Mouse (Mus musculus): ENCODE data around the gene Cnpy1. TPM values are rescaled to one million over a fixed set of nuclear protein-coding genes. Genes with fewer than 3 reads are reported as not detected.

The Cnpy1 gene
- total and polyA plus RNA-seq, 2 experiments from 2014 or later: 0.44 to 1.6 TPM

GRCm38 (mm10) chr5:28257816-28258215 is 12.2 kb upstream of the Cnpy1 start:
- no peak overlapping the region for H3K4me3 ChIP-seq (ENCODE audit: low read depth, low read length)
- no peak for ATAC-seq
- DNase-seq: no peak

GRCm38 (mm10) chr5:28252999-28253398 is 7.4 kb upstream of the Cnpy1 start:
- no peak overlapping the region for H3K4me2 ChIP-seq (ENCODE audit: low read depth)
- no peak for ATAC-seq

More at GRCm38 (mm10) chr5:28257816-28258215, 12.2 kb upstream of the Cnpy1 start:
- H3K27ac ChIP-seq (ENCODE audit: low read depth, low read length): no peak overlapping the region
- H3K36me3 ChIP-seq (ENCODE audit: insufficient read depth): no peaks in the 10 kb centered on the region
- no peak for TF ChIP-seq CTCF (IDR thresholded peaks at IDR 0.05; ENCODE audit: low read depth)
- no peaks in the 10 kb centered on the region for H3K9me3 ChIP-seq (ENCODE audit: low read length)
- no peaks in the 10 kb centered on the region for H3K4me1 ChIP-seq (ENCODE audit: insufficient read depth)
- 78% methylated on average over 4 of the region's 4 CpGs for WGBS
- no peaks in the 10 kb centered on the region for H3K27me3 ChIP-seq (ENCODE audit: insufficient read depth, low read length)
- no peak overlapping the region for H3K9ac ChIP-seq
- no peak overlapping the region for H3K4me2 ChIP-seq (ENCODE audit: low read depth)

GRCm38 (mm10) chr5:28252260-28252659 is 6.7 kb upstream of the Cnpy1 start:
- ATAC-seq: no peak
- no peak overlapping the region for H3K4me3 ChIP-seq (ENCODE audit: low read depth, low read length)
- 0 out of 2 replicates have a peak, but pooled peaks cover 3% of the 10 kb centered on the region for H3K4me1 ChIP-seq (ENCODE audit: insufficient read depth)
- WGBS: 81% methylated on average over 4 of the region's 4 CpGs
- 0 out of 2 replicates have a peak overlapping the region, but pooled peaks have one; percentile 29 for H3K27ac ChIP-seq (ENCODE audit: low read depth, low read length)
- no peak for TF ChIP-seq CTCF (IDR thresholded peaks at IDR 0.05; ENCODE audit: low read depth)
- no peak overlapping the region for H3K4me2 ChIP-seq (ENCODE audit: low read depth)
- H3K9ac ChIP-seq: no peak overlapping the region
- DNase-seq: no peak
- no peaks in the 10 kb centered on the region for H3K27me3 ChIP-seq (ENCODE audit: insufficient read depth, low read length)
- H3K9me3 ChIP-seq (ENCODE audit: low read length): no peaks in the 10 kb centered on the region
- no peaks in the 10 kb centered on the region for H3K36me3 ChIP-seq (ENCODE audit: insufficient read depth)

More at GRCm38 (mm10) chr5:28252999-28253398, 7.4 kb upstream of the Cnpy1 start:
- Histone ChIP-seq H3K27ac (ENCODE audit: low read depth, low read length) (no peak overlapping the region), H3K36me3 (ENCODE audit: insufficient read depth) (no peaks in the 10 kb centered on the region), H3K9ac (no peak overlapping the region), H3K27me3 (ENCODE audit: insufficient read depth, low read length) (no peaks in the 10 kb centered on the region), H3K9me3 (ENCODE audit: low read length) (no peaks in the 10 kb centered on the region), H3K4me1 (ENCODE audit: insufficient read depth) (0 out of 2 replicates have a peak, but pooled peaks cover 3% of the 10 kb centered on the region), H3K4me3 (ENCODE audit: low read depth, low read length) (no peak overlapping the region)
- TF ChIP-seq CTCF (IDR thresholded peaks at IDR 0.05; ENCODE audit: low read depth): no peak
- DNase-seq: no peak
- 89% methylated on average over 4 of the region's 4 CpGs for WGBS

GRCm38 (mm10) chr5:28251211-28251764 is 5.7 kb upstream of the Cnpy1 start:
- Histone ChIP-seq H3K36me3 (ENCODE audit: insufficient read depth) (no peaks in the 10 kb centered on the region), H3K4me1 (ENCODE audit: insufficient read depth) (0 out of 2 replicates have a peak, but pooled peaks cover 3% of the 10 kb centered on the region), H3K9me3 (ENCODE audit: low read length) (no peaks in the 10 kb centered on the region), H3K27me3 (ENCODE audit: insufficient read depth, low read length) (no peaks in the 10 kb centered on the region), H3K4me2 (ENCODE audit: low read depth) (no peak overlapping the region), H3K9ac (no peak overlapping the region), H3K27ac (ENCODE audit: low read depth, low read length) (no peak overlapping the region; the same call in 1 of the 2 replicates), H3K4me3 (ENCODE audit: low read depth, low read length) (no peak overlapping the region)
- 33% methylated on average over 4 of the region's 4 CpGs for WGBS
- ATAC-seq: peak; percentile 84
- TF ChIP-seq CTCF (IDR thresholded peaks at IDR 0.05; ENCODE audit: low read depth): no peak
- DNase-seq: peak; percentile 57

GRCm38 (mm10) chr5:28250479-28250878 is 4.9 kb upstream of the Cnpy1 start:
- no peak for TF ChIP-seq CTCF (IDR thresholded peaks at IDR 0.05; ENCODE audit: low read depth)
- ATAC-seq (no peak), DNase-seq (no peak)
- no peak overlapping the region for H3K4me3 ChIP-seq (ENCODE audit: low read depth, low read length)
- H3K4me1 ChIP-seq (ENCODE audit: insufficient read depth): 0 out of 2 replicates have a peak, but pooled peaks cover 3% of the 10 kb centered on the region
- no peaks in the 10 kb centered on the region for H3K36me3 ChIP-seq (ENCODE audit: insufficient read depth)
- H3K27ac ChIP-seq (ENCODE audit: low read depth, low read length): no peak overlapping the region
- no peaks in the 10 kb centered on the region for H3K27me3 ChIP-seq (ENCODE audit: insufficient read depth, low read length)
- no peak overlapping the region for H3K4me2 ChIP-seq (ENCODE audit: low read depth)
- no peak overlapping the region for H3K9ac ChIP-seq
- no peaks in the 10 kb centered on the region for H3K9me3 ChIP-seq (ENCODE audit: low read length)
- 96% methylated on average over 2 of the region's 2 CpGs for WGBS

GRCm38 (mm10) chr5:28245121-28245520 is 485 bp downstream of the Cnpy1 start:
- Histone ChIP-seq H3K27ac (ENCODE audit: low read depth, low read length) (no peak overlapping the region), H3K9me3 (ENCODE audit: low read length) (no peaks in the 10 kb centered on the region), H3K36me3 (ENCODE audit: insufficient read depth) (no peaks in the 10 kb centered on the region), H3K27me3 (ENCODE audit: insufficient read depth, low read length) (no peaks in the 10 kb centered on the region), H3K9ac (no peak overlapping the region), H3K4me3 (ENCODE audit: low read depth, low read length) (no peak overlapping the region), H3K4me2 (ENCODE audit: low read depth) (no peak overlapping the region), H3K4me1 (ENCODE audit: insufficient read depth) (no peaks in the 10 kb centered on the region)
- no peak for TF ChIP-seq CTCF (IDR thresholded peaks at IDR 0.05; ENCODE audit: low read depth)
- WGBS: 58% methylated on average over 4 of the region's 4 CpGs
- ATAC-seq (no peak), DNase-seq (no peak)

GRCm38 (mm10) chr5:28243501-28244177 is 2.0 kb downstream of the Cnpy1 start:
- H3K9ac ChIP-seq: no peak overlapping the region
- H3K27me3 ChIP-seq (ENCODE audit: insufficient read depth, low read length): no peaks in the 10 kb centered on the region
- H3K4me3 ChIP-seq (ENCODE audit: low read depth, low read length): no peak overlapping the region
- H3K9me3 ChIP-seq (ENCODE audit: low read length): no peaks in the 10 kb centered on the region
- 75% methylated on average over 8 of the region's 8 CpGs for WGBS
- no peak overlapping the region for H3K27ac ChIP-seq (ENCODE audit: low read depth, low read length)
- no peak overlapping the region for H3K4me2 ChIP-seq (ENCODE audit: low read depth)
- no peaks in the 10 kb centered on the region for H3K36me3 ChIP-seq (ENCODE audit: insufficient read depth)
- no peak for DNase-seq
- ATAC-seq: no peak
- H3K4me1 ChIP-seq (ENCODE audit: insufficient read depth): no peaks in the 10 kb centered on the region
- no peak for TF ChIP-seq CTCF (IDR thresholded peaks at IDR 0.05; ENCODE audit: low read depth)

Measured in forebrain, postnatal 0 days (tissue).